Mouse (Mus musculus) MEL (cell line): ENCODE results near the gene Ube4a.

Source experiments
- CHD2 ChIP-seq: IDR thresholded peaks from 2 replicates; pipeline ENCODE4 v1.6.1; 2011; ENCODE audit warnings: low read length, improper control_type of control experiment
- CTCF ChIP-seq, 3 experiments: IDR thresholded peaks in 2 of 3; conservative IDR thresholded peaks in 1 of 3; 2 replicates each; pipeline ENCODE4 v1.5.1; 2011 to 2012; ENCODE audit warnings: low read length in 3 of 3, low read depth in 2 of 3, mild to moderate bottlenecking in 2 of 3, improper control_type of control experiment in 1 of 3, inconsistent platforms in 1 of 3, mixed read lengths in 1 of 3, moderate library complexity in 1 of 3; ENCODE audit not compliant: control insufficient read depth in 1 of 3, insufficient read depth in 1 of 3, poor library complexity in 1 of 3, severe bottlenecking in 1 of 3
- E2F4 ChIP-seq: IDR thresholded peaks from 2 replicates; pipeline ENCODE4 v1.6.1; 2011; ENCODE audit warnings: low read depth, low read length, improper control_type of control experiment, borderline replicate concordance
- ELF1 ChIP-seq: IDR thresholded peaks from 2 replicates; pipeline ENCODE4 v1.6.1; 2014; ENCODE audit warnings: low read depth, mild to moderate bottlenecking, inconsistent platforms, low read length, improper control_type of control experiment, moderate library complexity
- EP300 ChIP-seq, 2 experiments: IDR thresholded peaks; 2 replicates each; pipeline ENCODE4 v1.6.1; 2011; ENCODE audit warnings: improper control_type of control experiment in 2 of 2, low read length in 2 of 2, low read depth in 1 of 2, mild to moderate bottlenecking in 1 of 2
- HCFC1 ChIP-seq: IDR thresholded peaks from 2 replicates; pipeline ENCODE4 v1.6.1; 2012; ENCODE audit warnings: low read depth, mild to moderate bottlenecking, inconsistent platforms, low read length, improper control_type of control experiment, moderate library complexity
- MEF2A ChIP-seq: IDR thresholded peaks from 2 replicates; pipeline ENCODE4 v1.6.1; 2014; ENCODE audit warnings: low read depth, mild to moderate bottlenecking, inconsistent platforms, low read length, improper control_type of control experiment; ENCODE audit not compliant: poor library complexity, insufficient replicate concordance, severe bottlenecking; ENCODE audit errors: extremely low read depth
- POLR2A ChIP-seq, 2 experiments: IDR thresholded peaks; 2 replicates each; pipeline ENCODE4 v1.6.1; 2011 to 2012; ENCODE audit warnings: low read length in 2 of 2, mild to moderate bottlenecking in 2 of 2, control low read depth in 1 of 2, improper control_type of control experiment in 1 of 2, low read depth in 1 of 2, moderate library complexity in 1 of 2; ENCODE audit not compliant: control insufficient read depth in 1 of 2, insufficient read depth in 1 of 2, poor library complexity in 1 of 2
- SMC3 ChIP-seq: IDR thresholded peaks from 2 replicates; pipeline ENCODE4 v1.6.1; 2011; ENCODE audit warnings: low read depth, low read length, improper control_type of control experiment
- UBTF ChIP-seq: IDR thresholded peaks from 2 replicates; pipeline ENCODE4 v1.6.1; 2012; ENCODE audit warnings: low read depth, mild to moderate bottlenecking, inconsistent platforms, low read length, improper control_type of control experiment, moderate library complexity, borderline replicate concordance; ENCODE audit not compliant: insufficient read depth
- USF2 ChIP-seq, 2 experiments: IDR thresholded peaks; 2 replicates each; pipeline ENCODE4 v1.6.1; 2011 to 2012; ENCODE audit warnings: improper control_type of control experiment in 2 of 2, low read length in 2 of 2, borderline replicate concordance in 1 of 2, inconsistent platforms in 1 of 2, low read depth in 1 of 2, mild to moderate bottlenecking in 1 of 2; ENCODE audit not compliant: insufficient read depth in 1 of 2

DNA sequence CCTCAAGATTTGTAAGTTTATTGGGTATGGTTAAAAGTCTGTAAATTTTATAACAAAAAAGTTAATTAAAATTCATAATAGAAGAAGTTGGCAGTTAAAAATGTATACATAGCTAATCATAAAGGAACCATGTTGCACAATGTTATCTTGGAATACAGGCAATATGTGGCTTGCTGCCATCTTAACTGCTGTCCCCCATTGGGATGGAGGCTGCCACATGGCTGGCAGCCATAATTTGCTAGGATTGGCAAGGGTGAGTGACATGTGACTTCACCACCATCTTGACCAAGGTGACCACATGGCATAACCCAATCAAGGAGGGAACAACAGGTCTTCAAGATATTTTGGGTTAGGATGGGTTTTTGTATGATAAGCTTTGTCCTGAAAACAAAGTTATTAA, 26.9 kb upstream of the Ube4a start:
- no peak for TF ChIP-seq POLR2A (IDR thresholded peaks at IDR 0.05; ENCODE audit: control insufficient read depth in 1 of 2, insufficient read depth in 1 of 2, low read depth in 1 of 2, low read length in 2 of 2, poor library complexity in 1 of 2)
- no peak for TF ChIP-seq CTCF (IDR thresholded peaks at IDR 0.05 in 2 of 3, conservative IDR thresholded peaks at IDR 0.05 in 1 of 3; ENCODE audit: control insufficient read depth in 1 of 3, insufficient read depth in 1 of 3, low read depth in 2 of 3, low read length in 3 of 3, poor library complexity in 1 of 3, severe bottlenecking in 1 of 3)
- no peak for TF ChIP-seq E2F4
- TF ChIP-seq HCFC1 = no peak
- 0 out of 4 replicates have a peak, but pooled peaks of 1 of the 2 experiments have one; percentile 35 for TF ChIP-seq USF2 (IDR thresholded peaks at IDR 0.05; ENCODE audit: borderline replicate concordance in 1 of 2, insufficient read depth in 1 of 2, low read depth in 1 of 2, low read length in 2 of 2)
- TF ChIP-seq MEF2A = no peak
- no peak for TF ChIP-seq CHD2
- TF ChIP-seq EP300 (IDR thresholded peaks at IDR 0.05; ENCODE audit: low read depth in 1 of 2, low read length in 2 of 2) = peak; percentile 89 to 91
- no peak for TF ChIP-seq ELF1
- no peak for TF ChIP-seq SMC3
- TF ChIP-seq UBTF = no peak
